Mouse (Mus musculus) midbrain, postnatal 0 days (tissue): ENCODE results near the gene Xrcc2. TPM values are rescaled to one million over a fixed set of nuclear protein-coding genes. Genes with fewer than 3 reads are reported as not detected.
"Not testable (repeated sequence)": the region's sequence is repeated elsewhere in the genome, so short reads cannot be mapped to it uniquely, and the experiment has no call there.

Experiments used
- ATAC-seq: fragments of 200-750 bp; cut with Nextera tagmentation; 2 replicates; pipeline ENCODE4 v1.8.0; 2017; ENCODE audit warnings: moderate number of reproducible peaks, mild to moderate bottlenecking, moderate TSS enrichment, moderate library complexity; ENCODE audit not compliant: low FRiP score
- DNase-seq: peaks from one replicate; pipeline ENCODE4 v3.0.0-alpha.2; 2015; ENCODE audit warnings: low spot score
- H3K27ac ChIP-seq: fragments of 300-500 bp; sonication (generic); 2 replicates; pipeline ENCODE4 v1.5.1; 2014; ENCODE audit warnings: low read depth, mild to moderate bottlenecking, low read length, mixed read lengths
- H3K27me3 ChIP-seq: fragments of 300-500 bp; sonication (generic); 2 replicates; pipeline ENCODE4 v1.6.1; 2014; ENCODE audit warnings: low read length, control low read depth, mixed read lengths; ENCODE audit not compliant: insufficient read depth
- H3K36me3 ChIP-seq: fragments of 300-500 bp; sonication (generic); 2 replicates; pipeline ENCODE4 v1.6.1; 2014; ENCODE audit warnings: low read length, control low read depth, mixed read lengths; ENCODE audit not compliant: insufficient read depth
- H3K4me1 ChIP-seq: fragments of 300-500 bp; sonication (generic); 2 replicates; pipeline ENCODE4 v1.6.1; 2014; ENCODE audit warnings: mild to moderate bottlenecking, control low read depth, antibody characterized with exemption, low read length, mixed read lengths; ENCODE audit not compliant: insufficient read depth
- H3K4me2 ChIP-seq: fragments of 300-500 bp; sonication (generic); 2 replicates; pipeline ENCODE4 v1.6.1; 2014; ENCODE audit warnings: low read depth, mild to moderate bottlenecking, low read length, mixed read lengths; ENCODE audit not compliant: poor library complexity, severe bottlenecking
- H3K4me3 ChIP-seq: fragments of 300-500 bp; sonication (generic); 2 replicates; pipeline ENCODE4 v1.5.1; 2014; ENCODE audit warnings: low read depth, mild to moderate bottlenecking, low read length, moderate library complexity
- H3K9ac ChIP-seq: fragments of 300-500 bp; sonication (generic); replicated peaks from 2 replicates; pipeline ENCODE4 v1.6.1; 2014; ENCODE audit warnings: mild to moderate bottlenecking, low read length, moderate library complexity, mixed read lengths; ENCODE audit not compliant: poor library complexity, severe bottlenecking
- H3K9me3 ChIP-seq: fragments of 300-500 bp; sonication (generic); 2 replicates; pipeline ENCODE4 v1.6.1; 2016; ENCODE audit warnings: low read length, control low read depth
- CTCF ChIP-seq: IDR thresholded peaks from 2 replicates; pipeline ENCODE4 v1.5.1; 2016; ENCODE audit warnings: antibody characterized with exemption, mild to moderate bottlenecking
- WGBS: fragments of 180-500 bp; shearing (Covaris S2); extraction: QIAGEN DNeasy Blood & Tissue Kit; methylation state at CpG from one replicate; pipeline ENCODE4 v1.1.7; 2014; 5-methylcytosine and 5-hydroxymethylcytosine counted together
- polyA plus RNA-seq: library from polyadenylated mRNA; unstranded; fragments of >200 nt; fragmentation: Nextera tagmentation; extraction: Ambion mirVana; gene quantifications from 2 replicates; pipeline ENCODE4 v1.2.1, GENCODE M21; 2015
- total RNA-seq: library from RNA; depleted of rRNA; stranded (reverse); fragments of >200 nt; gene quantifications from 2 replicates; pipeline ENCODE4 v1.2.3, GENCODE M21; 2014

Gene Xrcc2
- total and polyA plus RNA-seq, 2 experiments from 2014 or later, result 4.8 to 7.4 TPM

GRCm38 (mm10) chr5:25724134-25724675 is 18.6 kb upstream of the Xrcc2 start:
- no peak for TF ChIP-seq CTCF
- ATAC-seq, result no peak
- no peak overlapping the region for H3K4me3 ChIP-seq
- no peak overlapping the region for H3K27ac ChIP-seq
- H3K9ac ChIP-seq, result no peak overlapping the region
- DNase-seq, result no peak
- no peaks in the 10 kb centered on the region for H3K4me1 ChIP-seq
- 32% methylated on average over 1 of the region's 1 CpGs for WGBS
- H3K36me3 ChIP-seq, result no peaks in the 10 kb centered on the region
- no peaks in the 10 kb centered on the region for H3K9me3 ChIP-seq
- no peak overlapping the region for H3K4me2 ChIP-seq
- no peaks in the 10 kb centered on the region for H3K27me3 ChIP-seq

- Histone ChIP-seq H3K9ac (no peak overlapping the region), H3K4me2 (no peak overlapping the region), H3K9me3 (no peaks in the 10 kb centered on the region), H3K4me3 (no peak overlapping the region), H3K27ac (no peak overlapping the region), H3K4me1 (no peaks in the 10 kb centered on the region), H3K36me3 (no peaks in the 10 kb centered on the region), H3K27me3 (no peaks in the 10 kb centered on the region)
- DNase-seq (peak; percentile 40), ATAC-seq (no peak)
- no peak for TF ChIP-seq CTCF
- WGBS, result 66% methylated on average over 2 of the region's 2 CpGs
Measured at GRCm38 (mm10) chr5:25723016-25723415, 17.4 kb upstream of the Xrcc2 start.

GRCm38 (mm10) chr5:25719390-25719789 is 13.8 kb upstream of the Xrcc2 start:
- no peak for DNase-seq
- H3K36me3 ChIP-seq, result no peaks in the 10 kb centered on the region
- WGBS, result 89% methylated on average over 4 of the region's 4 CpGs
- no peak for ATAC-seq
- no peaks in the 10 kb centered on the region for H3K4me1 ChIP-seq
- TF ChIP-seq CTCF, result no peak
- H3K4me2 ChIP-seq, result no peak overlapping the region
- H3K9me3 ChIP-seq, result no peaks in the 10 kb centered on the region
- H3K9ac ChIP-seq, result no peak overlapping the region
- no peak overlapping the region for H3K27ac ChIP-seq
- no peak overlapping the region for H3K4me3 ChIP-seq
- H3K27me3 ChIP-seq, result no peaks in the 10 kb centered on the region

GRCm38 (mm10) chr5:25713001-25713706 is 7.5 kb upstream of the Xrcc2 start:
- not testable (repeated sequence) for H3K27me3 ChIP-seq, H3K4me2 ChIP-seq, H3K4me3 ChIP-seq, ATAC-seq, H3K4me1 ChIP-seq, H3K36me3 ChIP-seq, H3K9me3 ChIP-seq, H3K9ac ChIP-seq, H3K27ac ChIP-seq, DNase-seq
- WGBS, result 89% methylated on average over 4 of the region's 4 CpGs

GRCm38 (mm10) chr5:25704702-25705566 is 691 bp downstream of the Xrcc2 start:
- DNase-seq (peak; percentile 1), ATAC-seq (0 out of 2 replicates have a peak, but pooled peaks have one; percentile 34)
- 0 out of 2 replicates have a peak overlapping the region, but pooled peaks have one; percentile 58 for H3K27ac ChIP-seq
- H3K9me3 ChIP-seq, result no peaks in the 10 kb centered on the region
- no peaks in the 10 kb centered on the region for H3K27me3 ChIP-seq
- no peak for TF ChIP-seq CTCF
- peak overlapping the region; percentile 85 for H3K4me3 ChIP-seq
- whole genome bisulfite sequencing, result 20% methylated on average over 19 of the region's 19 CpGs
- 0 out of 2 replicates have a peak, but pooled peaks cover 4% of the 10 kb centered on the region for H3K36me3 ChIP-seq
- peaks cover 6% of the 10 kb centered on the region; the same call in 1 of the 2 replicates for H3K4me1 ChIP-seq
- H3K4me2 ChIP-seq, result peak overlapping the region; percentile 76
- H3K9ac ChIP-seq, result peak overlapping the region; percentile 66
